Mouse (Mus musculus): ENCODE results near the gene Sox15.
A peak's percentile ranks its signal among the peaks of the same experiment; 100 is the strongest.

DNA sequence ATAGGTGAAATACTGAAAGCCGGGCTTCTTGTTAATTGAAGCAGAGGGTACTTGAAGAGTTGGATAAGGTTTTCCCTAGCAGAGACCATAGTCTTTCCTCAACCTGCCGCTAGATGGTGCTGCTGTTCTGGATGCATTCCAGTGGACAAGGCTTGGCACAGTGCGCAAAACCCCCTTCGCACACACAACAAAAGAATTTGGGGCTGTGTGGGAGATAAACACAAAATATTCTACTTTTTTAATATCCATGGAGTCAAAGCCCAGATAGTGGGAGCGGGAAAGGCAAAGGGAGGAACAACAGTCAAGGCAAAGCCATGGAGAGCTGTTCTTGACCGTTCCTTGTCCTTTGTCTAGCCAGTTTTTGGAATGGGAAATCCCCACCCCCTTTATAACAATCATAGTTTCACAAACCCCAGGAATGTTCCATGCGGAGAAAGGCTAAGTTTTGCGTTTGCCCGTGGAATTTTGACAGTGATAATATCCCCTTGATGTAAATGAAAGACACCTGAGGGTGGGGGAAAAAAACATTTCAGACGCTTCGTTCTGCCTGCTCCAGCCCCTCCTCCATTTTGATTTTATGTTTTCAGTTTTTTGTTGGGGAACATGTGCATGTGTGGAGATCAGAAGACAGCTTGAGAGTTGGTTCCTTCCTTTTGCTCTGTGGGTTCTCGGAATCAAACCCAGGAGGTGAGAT is 27.9 kb downstream of the Sox15 start:
- TF ChIP-seq CTCF (IDR thresholded peaks at IDR 0.05; ENCODE audit: borderline replicate concordance, control insufficient read depth, extremely low read depth, insufficient read depth, low read length, poor library complexity): peak; percentile 29; the same call in 1 of the 2 replicates
- no peak for TF ChIP-seq POLR2A (IDR thresholded peaks at IDR 0.05; ENCODE audit: control insufficient read depth, extremely low read depth, insufficient read depth, low read length, poor library complexity)
